Mouse (Mus musculus): ENCODE measurements at regions not wholly inside any gene's neighbourhood (a gene's known extent, or its start where the extent isn't known, plus 50 kb on each side); places are given as distances from the start of the nearest gene placed in this dataset.
A peak's percentile ranks its signal among the peaks of the same experiment; 100 is the strongest.

GRCm38 (mm10) chr19:60408436-60408835 lies 59.7 kb downstream of the Prlhr start:
- no peak for DNase-seq (ENCODE audit: low read depth, low spot score)

- DNase-seq (ENCODE audit: low read depth, low spot score), result no peak
These were observed 68.7 kb downstream of the Prlhr start for GRCm38 (mm10) chr19:60399425-60399824.

- DNase-seq (ENCODE audit: low read depth, low spot score), result no peak
These were observed 70.4 kb downstream of the Prlhr start for GRCm38 (mm10) chr19:60397666-60398065.

- DNase-seq (ENCODE audit: low read depth, low spot score), result no peak
These were observed 71.5 kb downstream of the Prlhr start for GRCm38 (mm10) chr19:60396604-60397003.

- DNase-seq (ENCODE audit: low read depth, low spot score), result no peak
These were observed 81.4 kb downstream of the Prlhr start for GRCm38 (mm10) chr19:60386563-60387241.

- no peak for DNase-seq (ENCODE audit: low read depth, low spot score)
These were observed 83.4 kb downstream of the Prlhr start for GRCm38 (mm10) chr19:60384721-60385120.

GRCm38 (mm10) chr19:60382661-60383060 lies 85.4 kb downstream of the Prlhr start:
- no peak for DNase-seq (ENCODE audit: low read depth, low spot score)

GRCm38 (mm10) chr19:60379030-60379605 lies 89.0 kb downstream of the Prlhr start:
- DNase-seq (ENCODE audit: low read depth, low spot score), result no peak

- no peak for DNase-seq (ENCODE audit: low read depth, low spot score)
These were observed 104.0 kb downstream of the Prlhr start for GRCm38 (mm10) chr19:60363988-60364599.

- DNase-seq (ENCODE audit: low read depth, low spot score), result no peak
These were observed 118.4 kb upstream of the Fam204a start for GRCm38 (mm10) chr19:60344911-60345310.

- peak; percentile 65 for DNase-seq (ENCODE audit: low read depth, low spot score)
These were observed 115.0 kb upstream of the Fam204a start for GRCm38 (mm10) chr19:60341485-60341884.

GRCm38 (mm10) chr19:60340234-60340633 lies 113.7 kb upstream of the Fam204a start:
- DNase-seq (ENCODE audit: low read depth, low spot score), result peak; percentile 14

- DNase-seq (ENCODE audit: low read depth, low spot score), result no peak
These were observed 108.0 kb upstream of the Fam204a start for GRCm38 (mm10) chr19:60334521-60334920.

GRCm38 (mm10) chr19:60328295-60328694 lies 101.8 kb upstream of the Fam204a start:
- DNase-seq (ENCODE audit: low read depth, low spot score), result no peak

GRCm38 (mm10) chr19:60325612-60326011 lies 99.1 kb upstream of the Fam204a start:
- no peak for DNase-seq (ENCODE audit: low read depth, low spot score)

GRCm38 (mm10) chr19:60325112-60325511 lies 98.6 kb upstream of the Fam204a start:
- DNase-seq (ENCODE audit: low read depth, low spot score), result no peak

GRCm38 (mm10) chr19:60310591-60310990 lies 84.1 kb upstream of the Fam204a start:
- DNase-seq (ENCODE audit: low read depth, low spot score), result peak; percentile 67

GRCm38 (mm10) chr19:60302371-60302770 lies 75.9 kb upstream of the Fam204a start:
- no peak for DNase-seq (ENCODE audit: low read depth, low spot score)

- DNase-seq (ENCODE audit: low read depth, low spot score), result no peak
These were observed 74.4 kb upstream of the Fam204a start for GRCm38 (mm10) chr19:60300891-60301290.

GRCm38 (mm10) chr19:60290244-60290643 lies 63.7 kb upstream of the Fam204a start:
- no peak for DNase-seq (ENCODE audit: low read depth, low spot score)

GRCm38 (mm10) chr19:60286810-60287396 lies 60.4 kb upstream of the Fam204a start:
- no peak for DNase-seq (ENCODE audit: low read depth, low spot score)

GRCm38 (mm10) chr19:60284901-60285300 lies 58.4 kb upstream of the Fam204a start:
- DNase-seq (ENCODE audit: low read depth, low spot score), result no peak
